Mouse (Mus musculus) retina, embryonic 14.5 days (tissue): ENCODE measurements around the gene Sord.

Source experiments
- DNase-seq: peaks from one replicate; pipeline ENCODE4 v3.0.0-alpha.2; 2015; ENCODE audit warnings: low spot score

The Sord gene

GRCm38 (mm10) chr2:122302574-122303241, 68.2 kb downstream of the Sord start:
- DNase-seq, result peak; percentile 89

- no peak for DNase-seq
Measured at GRCm38 (mm10) chr2:122304544-122304943, 70.0 kb downstream of the Sord start.

- no peak for DNase-seq
Measured at GRCm38 (mm10) chr2:122305097-122305892, 70.7 kb downstream of the Sord start.

GRCm38 (mm10) chr2:122306184-122306583, 71.6 kb downstream of the Sord start:
- no peak for DNase-seq

- no peak for DNase-seq
Measured at GRCm38 (mm10) chr2:122309647-122310046, 75.1 kb downstream of the Sord start.

- DNase-seq, result no peak
Measured at GRCm38 (mm10) chr2:122311561-122311960, 77.0 kb downstream of the Sord start.

- peak; percentile 91 for DNase-seq
Measured at GRCm38 (mm10) chr2:122312722-122313417, 78.3 kb downstream of the Sord start.

GRCm38 (mm10) chr2:122313536-122313935, 79.0 kb downstream of the Sord start, which contains the start of gene Duoxa1:
Gene Duoxa1 (minus strand): TSS chr2:122313730.
- no peak for DNase-seq
